Mouse (Mus musculus) cerebellum, adult 2 months (tissue): Measurements from ENCODE around the gene Eid3. TPM values are rescaled to one million over a fixed set of nuclear protein-coding genes. Genes with fewer than 3 reads are reported as not detected.

Experiments
- DNase-seq, 2 experiments: peaks; one replicate each; pipeline ENCODE4 v3.0.0; 2021
- H3K27ac ChIP-seq: fragments of 200-500 bp; 2 replicates; pipeline ENCODE4 v1.5.1; 2012; ENCODE audit warnings: low read length, control low read depth, inconsistent platforms; ENCODE audit not compliant: insufficient read depth
- H3K27me3 ChIP-seq: fragments of 200-500 bp; 2 replicates; pipeline ENCODE4 v1.6.1; 2012; ENCODE audit warnings: inconsistent platforms, mild to moderate bottlenecking, low read length, moderate library complexity; ENCODE audit not compliant: control insufficient read depth, insufficient read depth
- H3K4me1 ChIP-seq: fragments of 200-500 bp; 2 replicates; pipeline ENCODE4 v1.6.1; 2011; ENCODE audit warnings: low read length; ENCODE audit not compliant: control insufficient read depth, insufficient read depth
- H3K4me3 ChIP-seq: fragments of 200-500 bp; replicated peaks from 2 replicates; pipeline ENCODE3; 2011; ENCODE audit warnings: mild to moderate bottlenecking, low read depth, low read length, control low read depth; ENCODE audit not compliant: insufficient read depth
- CTCF ChIP-seq: fragments of 200-500 bp; IDR thresholded peaks from 2 replicates; pipeline ENCODE4 v1.5.1; 2011; ENCODE audit warnings: low read depth, mild to moderate bottlenecking, control low read depth, low read length, moderate library complexity, borderline replicate concordance; ENCODE audit not compliant: insufficient read depth
- POLR2A ChIP-seq: fragments of 200-500 bp; IDR thresholded peaks from 2 replicates; pipeline ENCODE4 v1.6.1; 2011; ENCODE audit warnings: low read length, control low read depth, borderline replicate concordance; ENCODE audit not compliant: insufficient read depth
- WGBS: fragments of 180-500 bp; shearing (Covaris S2); methylation state at CpG from one replicate; pipeline ENCODE4 v1.1.7; 2018; 5-methylcytosine and 5-hydroxymethylcytosine counted together
- polyA plus RNA-seq: library from polyadenylated mRNA; depleted of rRNA; stranded (reverse); fragments of >200 nt; gene quantifications from 2 replicates; pipeline ENCODE4 v1.2.3, GENCODE M21; 2012; rRNA removed

The Eid3 gene
- 0.90 and 1.0 TPM in 2 replicates for polyA plus RNA-seq

- peak within 1 kb of the TSS; percentile 45 for H3K4me3 ChIP-seq
- no peaks in the 10 kb centered on the region for H3K27me3 ChIP-seq
- 40% methylated on average over 9 of the region's 9 CpGs for WGBS
- H3K27ac ChIP-seq: no peak within 1 kb of the TSS
- DNase-seq: peak in 1 of 2 experiments; percentile 12
- TF ChIP-seq CTCF (no peak), POLR2A (no peak)
- peaks cover 17% of the 10 kb centered on the region for H3K4me1 ChIP-seq
Observed at GRCm38 (mm10) chr10:82866356-82866755, at the start of gene Eid3. TSS of gene Eid3 (plus strand) at chr10:82866626.

- 84% methylated on average over 3 of the region's 3 CpGs for WGBS
- no peak for TF ChIP-seq POLR2A
- no peak for TF ChIP-seq CTCF
Observed at GRCm38 (mm10) chr10:82817514-82817913, 48.9 kb upstream of the Eid3 start.

GRCm38 (mm10) chr10:82817936-82818335 lies 48.5 kb upstream of the Eid3 start:
- no peak overlapping the region for H3K4me3 ChIP-seq
- no peak overlapping the region for H3K27ac ChIP-seq
- 77% methylated on average over 9 of the region's 9 CpGs for WGBS
- H3K27me3 ChIP-seq: no peaks in the 10 kb centered on the region
- no peak for DNase-seq
- no peaks in the 10 kb centered on the region for H3K4me1 ChIP-seq
- TF ChIP-seq POLR2A (no peak), CTCF (no peak)

More at GRCm38 (mm10) chr10:82817514-82817913, 48.9 kb upstream of the Eid3 start:
- Histone ChIP-seq H3K27me3 (no peaks in the 10 kb centered on the region), H3K4me3 (no peak overlapping the region), H3K27ac (no peak overlapping the region), H3K4me1 (no peaks in the 10 kb centered on the region)
- DNase-seq: no peak

GRCm38 (mm10) chr10:82818661-82819060 lies 47.8 kb upstream of the Eid3 start:
- Histone ChIP-seq H3K27me3 (no peaks in the 10 kb centered on the region), H3K4me3 (no peak overlapping the region), H3K27ac (no peak overlapping the region), H3K4me1 (no peaks in the 10 kb centered on the region)
- no peak for TF ChIP-seq CTCF
- WGBS: 83% methylated on average over 6 of the region's 6 CpGs
- DNase-seq: no peak

- Histone ChIP-seq H3K27me3 (no peaks in the 10 kb centered on the region), H3K4me3 (no peak overlapping the region), H3K27ac (no peak overlapping the region), H3K4me1 (no peaks in the 10 kb centered on the region)
- 80% methylated on average over 14 of the region's 14 CpGs for WGBS
- no peak for DNase-seq
- TF ChIP-seq CTCF: no peak
- TF ChIP-seq POLR2A: no peak
Observed at GRCm38 (mm10) chr10:82823108-82823778, 43.2 kb upstream of the Eid3 start.

- no peak overlapping the region for H3K4me3 ChIP-seq
- WGBS: 82% methylated on average over 5 of the region's 5 CpGs
Observed at GRCm38 (mm10) chr10:82823779-82824177, 42.6 kb upstream of the Eid3 start.

GRCm38 (mm10) chr10:82824541-82824940 lies 41.9 kb upstream of the Eid3 start:
- no peak overlapping the region for H3K4me3 ChIP-seq
- no peak overlapping the region for H3K27ac ChIP-seq
- H3K27me3 ChIP-seq: no peaks in the 10 kb centered on the region
- DNase-seq: no peak
- WGBS: 55% methylated on average over 10 of the region's 10 CpGs
- TF ChIP-seq POLR2A: no peak
- no peak for TF ChIP-seq CTCF
- no peaks in the 10 kb centered on the region for H3K4me1 ChIP-seq

More at GRCm38 (mm10) chr10:82823779-82824177, 42.6 kb upstream of the Eid3 start:
- Histone ChIP-seq H3K27me3 (no peaks in the 10 kb centered on the region), H3K27ac (no peak overlapping the region), H3K4me1 (no peaks in the 10 kb centered on the region)
- DNase-seq: no peak
- TF ChIP-seq CTCF (no peak), POLR2A (no peak)

GRCm38 (mm10) chr10:82826516-82826915 lies 39.9 kb upstream of the Eid3 start:
- no peaks in the 10 kb centered on the region for H3K4me1 ChIP-seq
- 49% methylated on average over 6 of the region's 6 CpGs for WGBS
- no peak for TF ChIP-seq CTCF
- TF ChIP-seq POLR2A: no peak
- DNase-seq: no peak
- H3K4me3 ChIP-seq: no peak overlapping the region
- H3K27me3 ChIP-seq: no peaks in the 10 kb centered on the region
- no peak overlapping the region for H3K27ac ChIP-seq

GRCm38 (mm10) chr10:82833926-82834325 lies 32.5 kb upstream of the Eid3 start, which contains the start of gene Txnrd1:
TSS of gene Txnrd1 (plus strand) at chr10:82833951.
- TF ChIP-seq CTCF (no peak), POLR2A (no peak)
- H3K27me3 ChIP-seq: no peaks in the 10 kb centered on the region
- no peak within 1 kb of the TSS for H3K27ac ChIP-seq
- H3K4me1 ChIP-seq: no peaks in the 10 kb centered on the region
- no peak within 1 kb of the TSS for H3K4me3 ChIP-seq
- DNase-seq: no peak
- 61% methylated on average over 9 of the region's 9 CpGs for WGBS
